Mouse (Mus musculus) neural tube, embryonic 13.5 days (tissue): ENCODE data around the gene Gm10721. TPM values are rescaled to one million over a fixed set of nuclear protein-coding genes. Genes with fewer than 3 reads are reported as not detected.
A peak's percentile ranks its signal among the peaks of the same experiment; 100 is the strongest.
"Not testable (repeated sequence)": the region's sequence is repeated elsewhere in the genome, so short reads cannot be mapped to it uniquely, and the experiment has no call there.

ENCODE experiments used
- ATAC-seq: fragments of 200-750 bp; cut with Nextera tagmentation; 2 replicates; pipeline ENCODE4 v1.8.0; 2017; ENCODE audit warnings: low read depth, mild to moderate bottlenecking, moderate TSS enrichment, moderate library complexity
- H3K27ac ChIP-seq: fragments of 300-500 bp; sonication (generic); replicated peaks from 2 replicates; pipeline ENCODE4 v1.5.1; 2015; ENCODE audit warnings: moderate library complexity, mild to moderate bottlenecking, inconsistent platforms
- H3K27me3 ChIP-seq: fragments of 300-500 bp; sonication (generic); 2 replicates; pipeline ENCODE4 v1.6.1; 2015; ENCODE audit warnings: mild to moderate bottlenecking, inconsistent platforms
- H3K36me3 ChIP-seq: fragments of 300-500 bp; sonication (generic); 2 replicates; pipeline ENCODE4 v1.6.1; 2015; ENCODE audit warnings: mild to moderate bottlenecking, inconsistent platforms
- H3K4me1 ChIP-seq: fragments of 300-500 bp; sonication (generic); replicated peaks from 2 replicates; pipeline ENCODE4 v1.6.1; 2015; ENCODE audit warnings: inconsistent platforms
- H3K4me2 ChIP-seq: fragments of 300-500 bp; sonication (generic); 2 replicates; pipeline ENCODE4 v1.6.1; 2015; ENCODE audit warnings: inconsistent platforms, mild to moderate bottlenecking, moderate library complexity
- H3K4me3 ChIP-seq: fragments of 300-500 bp; sonication (generic); 2 replicates; pipeline ENCODE4 v1.5.1; 2015; ENCODE audit warnings: mild to moderate bottlenecking, inconsistent platforms
- H3K9ac ChIP-seq: fragments of 300-500 bp; sonication (generic); 2 replicates; pipeline ENCODE4 v1.6.1; 2015; ENCODE audit warnings: moderate library complexity, mild to moderate bottlenecking, inconsistent platforms
- H3K9me3 ChIP-seq: fragments of 300-500 bp; sonication (generic); 2 replicates; pipeline ENCODE4 v1.6.1; 2016; ENCODE audit warnings: inconsistent platforms
- WGBS: fragments of 180-500 bp; shearing (Covaris S2); methylation state at CpG from one replicate; pipeline ENCODE4 v1.1.7; 2015; 5-methylcytosine and 5-hydroxymethylcytosine counted together
- polyA plus RNA-seq: library from polyadenylated mRNA; unstranded; fragments of >200 nt; fragmentation: Nextera tagmentation; extraction: Ambion mirVana; gene quantifications from 2 replicates; pipeline ENCODE4 v1.2.1, GENCODE M21; 2015

Gm10721 gene
- polyA plus RNA-seq, 1 experiment from 2014 or later: not detected

DNA sequence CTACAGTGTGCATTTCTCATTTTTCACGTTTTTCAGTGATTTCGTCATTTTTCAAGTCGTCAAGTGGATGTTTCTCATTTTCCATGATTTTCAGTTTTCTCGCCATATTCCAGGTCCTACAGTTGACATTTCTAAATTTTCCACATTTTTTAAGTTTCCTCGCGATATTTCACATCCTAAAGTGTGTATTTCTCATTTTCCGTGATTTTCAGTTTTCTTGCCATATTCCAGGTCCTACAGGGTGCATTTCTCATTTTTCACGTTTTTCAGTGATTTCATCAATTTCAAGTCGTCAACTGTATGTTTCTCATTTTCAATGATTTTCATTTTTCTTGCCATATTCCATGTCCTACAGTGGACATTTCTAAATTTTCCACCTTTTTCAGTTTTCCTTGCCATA is 4.2 kb downstream of the Gm10721 start, which contains the start of gene Gm10719:
Gm10719 (plus strand) TSS at position 301 of the 400 bp plus-strand sequence.
- not testable (repeated sequence) for H3K27ac ChIP-seq, H3K4me3 ChIP-seq, H3K9me3 ChIP-seq, H3K9ac ChIP-seq, H3K4me1 ChIP-seq, ATAC-seq, H3K36me3 ChIP-seq, H3K4me2 ChIP-seq, H3K27me3 ChIP-seq
- WGBS: 65% methylated on average over 2 of the region's 9 CpGs

DNA sequence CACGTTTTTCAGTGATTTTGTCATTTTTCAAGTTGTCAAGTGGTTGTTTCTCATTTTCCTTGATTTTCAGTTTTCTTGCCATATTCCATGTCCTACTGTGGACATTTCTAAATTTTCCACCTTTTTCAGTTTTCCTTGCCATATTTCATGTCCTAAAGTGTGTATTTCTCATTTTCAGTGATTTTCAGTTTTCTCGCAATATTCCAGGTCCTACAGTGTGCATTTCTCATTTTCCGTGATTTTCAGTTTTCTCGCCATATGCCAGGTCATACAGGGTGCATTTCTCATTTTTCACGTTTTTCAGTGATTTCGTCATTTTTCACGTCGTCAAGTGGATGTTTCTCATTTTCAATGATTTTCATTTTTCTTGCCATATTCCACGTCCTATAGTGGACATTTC is 6.0 kb downstream of the Gm10721 start:
- H3K4me2 ChIP-seq, H3K4me1 ChIP-seq, ATAC-seq, H3K9ac ChIP-seq, H3K27ac ChIP-seq, H3K27me3 ChIP-seq, H3K36me3 ChIP-seq, H3K4me3 ChIP-seq, H3K9me3 ChIP-seq: not testable (repeated sequence)
- WGBS: 60% methylated on average over 9 of the region's 9 CpGs

DNA sequence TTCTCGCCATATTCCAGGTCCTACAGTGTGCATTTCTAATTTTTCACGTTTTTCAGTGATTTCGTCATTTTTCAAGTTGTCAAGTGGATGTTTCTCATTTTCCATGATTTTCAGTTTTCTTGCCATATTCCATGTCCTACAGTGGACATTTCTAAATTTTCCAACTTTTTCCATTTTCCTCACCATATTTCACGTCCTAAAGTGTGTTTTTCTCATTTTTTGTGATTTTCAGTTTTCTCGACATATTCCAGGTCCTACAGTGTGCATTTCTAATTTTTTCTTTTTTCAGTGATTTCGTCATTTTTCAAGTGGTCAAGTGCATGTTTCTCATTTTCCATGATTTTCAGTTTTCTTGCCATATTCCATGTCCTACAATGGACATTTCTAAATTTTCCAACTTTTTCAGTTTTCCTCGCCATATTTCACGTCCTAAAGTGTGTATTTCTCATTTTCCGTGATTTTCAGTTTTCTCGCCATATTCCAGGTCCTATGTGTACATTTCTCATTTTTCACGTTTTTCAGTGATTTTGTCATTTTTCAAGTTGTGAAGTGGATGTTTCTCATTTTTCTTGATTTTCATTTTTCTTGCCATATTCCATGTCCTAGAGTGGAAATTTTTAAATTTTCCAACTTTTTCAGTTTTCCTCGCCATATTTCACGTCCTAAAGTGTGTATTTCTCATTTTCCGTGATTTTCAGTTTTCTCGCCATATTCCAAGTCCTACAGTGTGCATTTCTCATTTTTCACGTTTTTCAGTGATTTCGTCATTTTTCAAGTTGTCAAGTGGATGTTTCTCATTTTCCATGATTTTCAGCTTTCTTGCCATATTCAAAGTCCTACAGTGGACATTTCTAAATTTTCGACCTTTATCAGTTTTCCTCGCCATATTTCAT is 7.1 kb downstream of the Gm10721 start:
- H3K27ac ChIP-seq, H3K4me3 ChIP-seq, H3K4me1 ChIP-seq, H3K9me3 ChIP-seq, H3K4me2 ChIP-seq, H3K9ac ChIP-seq, H3K27me3 ChIP-seq, H3K36me3 ChIP-seq: not testable (repeated sequence)
- ATAC-seq: peak; percentile 73; the same call in 1 of the 2 replicates
- 76% methylated on average over 17 of the region's 19 CpGs for WGBS

DNA sequence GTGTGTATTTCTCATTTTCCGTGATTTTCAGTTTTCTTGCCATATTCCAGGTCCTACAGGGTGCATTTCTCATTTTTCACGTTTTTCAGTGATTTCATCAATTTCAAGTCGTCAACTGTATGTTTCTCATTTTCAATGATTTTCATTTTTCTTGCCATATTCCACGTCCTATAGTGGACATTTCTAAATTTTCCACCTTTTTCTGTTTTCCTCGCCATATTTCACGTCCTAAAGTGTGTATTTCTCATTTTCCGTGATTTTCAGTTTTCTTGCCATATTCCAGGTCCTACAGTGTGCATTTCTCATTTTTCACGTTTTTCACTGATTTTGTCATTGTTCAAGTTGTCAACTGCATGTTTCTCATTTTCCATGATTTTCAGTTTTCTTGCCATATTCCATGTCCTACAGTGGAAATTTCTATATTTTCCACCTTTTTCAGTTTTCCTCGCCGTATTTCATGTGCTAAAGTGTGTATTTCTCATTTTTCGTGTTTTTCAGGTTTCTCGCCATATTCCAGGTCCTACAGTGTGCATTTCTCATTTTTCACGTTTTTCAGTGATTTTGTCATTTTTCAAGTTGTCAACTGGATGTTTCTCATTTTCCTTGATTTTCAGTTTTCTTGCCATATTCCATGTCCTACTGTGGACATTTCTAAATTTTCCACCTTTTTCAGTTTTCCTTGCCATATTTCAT is 9.5 kb downstream of the Gm10721 start:
- not testable (repeated sequence) for H3K27me3 ChIP-seq, H3K4me3 ChIP-seq, H3K4me2 ChIP-seq, H3K4me1 ChIP-seq, H3K36me3 ChIP-seq, H3K9ac ChIP-seq, H3K27ac ChIP-seq, H3K9me3 ChIP-seq, ATAC-seq
- 76% methylated on average over 11 of the region's 13 CpGs for WGBS

DNA sequence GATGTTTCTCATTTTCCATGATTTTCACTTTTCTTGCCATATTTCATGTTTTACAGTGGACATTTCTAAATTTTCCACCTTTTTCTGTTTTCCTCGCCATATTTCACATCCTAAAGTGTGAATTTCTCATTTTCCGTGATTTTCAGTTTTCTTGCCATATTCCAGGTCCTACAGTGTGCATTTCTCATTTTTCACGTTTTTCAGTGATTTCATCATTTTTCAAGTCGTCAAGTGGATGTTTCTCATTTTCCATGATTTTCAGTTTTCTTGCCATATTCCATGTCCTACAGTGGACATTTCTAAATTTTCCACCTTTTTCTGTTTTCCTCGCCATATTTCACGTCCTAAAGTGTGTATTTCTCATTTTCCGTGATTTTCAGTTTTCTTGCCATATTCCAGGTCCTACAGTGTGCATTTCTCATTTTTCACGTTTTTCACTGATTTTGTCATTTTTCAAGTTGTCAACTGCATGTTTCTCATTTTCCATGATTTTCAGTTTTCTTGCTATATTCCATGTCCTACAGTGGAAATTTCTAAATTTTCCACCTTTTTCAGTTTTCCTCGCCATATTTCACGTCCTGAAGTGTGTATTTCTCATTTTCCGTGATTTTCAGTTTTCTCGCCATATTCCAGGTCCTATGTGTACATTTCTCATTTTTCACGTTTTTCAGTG is 10.5 kb downstream of the Gm10721 start, which contains the start of gene Gm10718:
Gm10718 (plus strand) TSS at position 236 of the 673 bp plus-strand sequence.
- not testable (repeated sequence) for H3K4me1 ChIP-seq, H3K4me3 ChIP-seq, H3K4me2 ChIP-seq, H3K27me3 ChIP-seq, H3K36me3 ChIP-seq, ATAC-seq, H3K9ac ChIP-seq, H3K27ac ChIP-seq, H3K9me3 ChIP-seq
- 74% methylated on average over 12 of the region's 13 CpGs for WGBS

DNA sequence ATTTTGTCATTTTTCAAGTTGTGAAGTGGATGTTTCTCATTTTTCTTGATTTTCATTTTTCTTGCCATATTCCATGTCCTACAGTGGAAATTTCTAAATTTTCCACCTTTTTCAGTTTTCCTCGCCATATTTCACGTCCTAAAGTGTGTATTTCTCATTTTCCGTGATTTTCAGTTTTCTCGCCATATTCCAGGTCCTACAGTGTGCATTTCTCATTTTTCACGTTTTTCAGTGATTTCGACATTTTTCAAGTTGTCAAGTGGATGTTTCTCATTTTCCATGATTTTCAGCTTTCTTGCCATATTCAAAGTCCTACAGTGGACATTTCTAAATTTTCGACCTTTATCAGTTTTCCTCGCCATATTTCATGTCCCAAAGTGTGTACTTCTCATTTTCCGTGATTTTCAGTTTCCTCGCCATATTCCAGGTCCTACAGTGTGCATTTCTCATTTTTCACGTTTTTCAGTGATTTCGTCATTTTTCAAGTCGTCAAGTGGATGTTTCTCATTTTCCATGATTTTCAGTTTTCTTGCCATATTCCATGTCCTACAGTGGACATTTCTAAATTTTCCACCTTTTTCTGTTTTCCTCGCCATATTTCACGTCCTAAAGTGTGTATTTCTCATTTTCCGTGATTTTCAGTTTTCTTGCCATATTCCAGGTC is 11.2 kb downstream of the Gm10721 start:
- not testable (repeated sequence) for H3K4me3 ChIP-seq, H3K4me1 ChIP-seq, H3K9ac ChIP-seq, ATAC-seq, H3K4me2 ChIP-seq, H3K9me3 ChIP-seq, H3K27me3 ChIP-seq, H3K36me3 ChIP-seq, H3K27ac ChIP-seq
- 76% methylated on average over 16 of the region's 16 CpGs for WGBS

DNA sequence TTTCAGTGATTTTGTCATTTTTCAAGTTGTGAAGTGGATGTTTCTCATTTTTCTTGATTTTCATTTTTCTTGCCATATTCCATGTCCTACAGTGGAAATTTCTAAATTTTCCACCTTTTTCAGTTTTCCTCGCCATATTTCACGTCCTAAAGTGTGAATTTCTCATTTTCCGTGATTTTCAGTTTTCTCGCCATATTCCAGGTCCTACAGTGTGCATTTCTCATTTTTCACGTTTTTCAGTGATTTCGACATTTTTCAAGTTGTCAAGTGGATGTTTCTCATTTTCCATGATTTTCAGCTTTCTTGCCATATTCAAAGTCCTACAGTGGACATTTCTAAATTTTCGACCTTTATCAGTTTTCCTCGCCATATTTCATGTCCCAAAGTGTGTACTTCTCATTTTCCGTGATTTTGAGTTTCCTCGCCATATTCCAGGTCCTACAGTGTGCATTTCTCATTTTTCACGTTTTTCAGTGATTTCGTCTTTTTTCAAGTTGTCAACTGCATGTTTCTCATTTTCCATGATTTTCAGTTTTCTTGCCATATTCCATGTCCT is 12.1 kb downstream of the Gm10721 start, which contains the start of gene Gm10717:
Gm10717 (plus strand) TSS at position 506 of the 556 bp plus-strand sequence.
- 72% methylated on average over 12 of the region's 12 CpGs for WGBS
- not testable (repeated sequence) for H3K27me3 ChIP-seq, H3K4me3 ChIP-seq, H3K36me3 ChIP-seq, H3K27ac ChIP-seq, ATAC-seq, H3K4me2 ChIP-seq, H3K9ac ChIP-seq, H3K4me1 ChIP-seq
- H3K9me3 ChIP-seq: peaks cover 12% of the 10 kb centered on the region

DNA sequence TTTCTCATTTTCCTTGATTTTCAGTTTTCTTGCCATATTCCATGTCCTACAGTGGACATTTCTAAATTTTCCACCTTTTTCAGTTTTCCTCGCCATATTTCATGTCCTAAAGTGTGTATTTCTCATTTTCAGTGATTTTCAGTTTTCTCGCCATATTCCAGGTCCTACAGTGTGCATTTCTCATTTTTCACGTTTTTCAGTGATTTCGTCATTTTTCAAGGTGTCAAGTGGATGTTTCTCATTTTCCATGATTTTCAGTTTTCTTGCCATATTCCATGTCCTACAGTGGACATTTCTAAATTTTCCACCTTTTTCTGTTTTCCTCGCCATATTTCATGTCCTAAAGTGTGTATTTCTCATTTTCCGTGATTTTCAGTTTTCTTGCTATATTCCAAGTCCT is 12.7 kb downstream of the Gm10721 start:
- not testable (repeated sequence) for H3K9ac ChIP-seq, H3K4me1 ChIP-seq, H3K4me3 ChIP-seq, H3K36me3 ChIP-seq, H3K4me2 ChIP-seq, ATAC-seq, H3K27ac ChIP-seq, H3K27me3 ChIP-seq
- H3K9me3 ChIP-seq: peaks cover 12% of the 10 kb centered on the region
- 75% methylated on average over 5 of the region's 6 CpGs for WGBS

DNA sequence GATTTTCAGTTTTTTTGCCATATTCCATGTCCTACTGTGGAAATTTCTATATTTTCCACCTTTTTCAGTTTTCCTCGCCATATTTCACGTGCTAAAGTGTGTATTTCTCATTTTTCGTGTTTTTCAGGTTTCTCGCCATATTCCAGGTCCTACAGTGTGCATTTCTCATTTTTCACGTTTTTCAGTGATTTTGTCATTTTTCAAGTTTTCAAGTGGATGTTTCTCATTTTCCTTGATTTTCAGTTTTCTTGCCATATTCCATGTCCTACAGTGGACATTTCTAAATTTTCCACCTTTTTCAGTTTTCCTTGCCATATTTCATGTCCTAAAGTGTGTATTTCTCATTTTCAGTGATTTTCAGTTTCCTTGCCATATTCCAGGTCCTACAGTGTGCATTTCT is 13.2 kb downstream of the Gm10721 start:
- H3K4me1 ChIP-seq, H3K36me3 ChIP-seq, H3K27ac ChIP-seq, H3K4me3 ChIP-seq, H3K9ac ChIP-seq, H3K27me3 ChIP-seq, H3K4me2 ChIP-seq, ATAC-seq: not testable (repeated sequence)
- H3K9me3 ChIP-seq: peaks cover 12% of the 10 kb centered on the region
- WGBS: 76% methylated on average over 5 of the region's 5 CpGs

DNA sequence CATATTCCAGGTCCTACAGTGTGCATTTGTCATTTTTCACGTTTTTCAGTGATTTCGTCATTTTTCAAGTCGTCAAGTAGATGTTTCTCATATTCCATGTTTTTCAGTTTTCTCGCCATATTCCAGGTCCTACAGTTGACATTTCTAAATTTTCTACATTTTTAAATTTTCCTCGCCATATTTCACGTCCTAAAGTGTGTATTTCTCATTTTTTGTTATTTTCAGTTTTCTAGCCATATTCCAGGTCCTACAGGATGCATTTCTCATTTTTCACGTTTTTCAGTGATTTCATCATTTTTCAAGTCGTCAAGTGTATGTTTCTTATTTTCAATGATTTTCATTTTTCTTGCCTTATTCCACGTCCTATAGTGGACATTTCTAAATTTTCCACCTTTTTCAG is 13.8 kb downstream of the Gm10721 start:
- not testable (repeated sequence) for H3K4me1 ChIP-seq, ATAC-seq, H3K36me3 ChIP-seq, H3K9ac ChIP-seq, H3K27me3 ChIP-seq, H3K4me3 ChIP-seq, H3K27ac ChIP-seq, H3K4me2 ChIP-seq
- H3K9me3 ChIP-seq: peaks cover 12% of the 10 kb centered on the region
- WGBS: 68% methylated on average over 9 of the region's 9 CpGs

DNA sequence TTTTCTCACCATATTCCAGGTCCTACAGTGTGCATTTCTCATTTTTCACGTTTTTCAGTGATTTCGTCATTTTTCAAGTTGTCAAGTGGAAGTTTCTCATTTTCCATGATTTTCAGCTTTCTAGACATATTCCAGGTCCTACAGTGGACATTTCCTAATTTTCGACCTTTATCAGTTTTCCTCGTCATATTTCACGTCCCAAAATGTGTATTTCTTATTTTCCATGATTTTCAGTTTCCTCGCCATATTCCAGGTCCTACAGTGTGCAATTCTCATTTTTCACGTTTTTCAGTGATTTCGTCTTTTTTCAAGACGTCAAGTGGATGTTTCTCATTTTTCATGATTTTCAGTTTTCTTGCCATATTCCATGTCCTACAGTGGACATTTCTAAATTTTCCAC is 14.3 kb downstream of the Gm10721 start:
- H3K4me1 ChIP-seq, H3K4me2 ChIP-seq, H3K36me3 ChIP-seq, H3K9ac ChIP-seq, H3K27me3 ChIP-seq, ATAC-seq, H3K4me3 ChIP-seq, H3K27ac ChIP-seq: not testable (repeated sequence)
- peaks cover 12% of the 10 kb centered on the region for H3K9me3 ChIP-seq
- 71% methylated on average over 9 of the region's 9 CpGs for WGBS
